Mouse (Mus musculus) intestine, embryonic 14.5 days (tissue): ENCODE results near the gene Kxd1. TPM values are rescaled to one million over a fixed set of nuclear protein-coding genes. Genes with fewer than 3 reads are reported as not detected.
"Not testable (repeated sequence)": the region's sequence is repeated elsewhere in the genome, so short reads cannot be mapped to it uniquely, and the experiment has no call there.

Experiments used
- ATAC-seq: fragments of 200-750 bp; cut with Nextera tagmentation; replicated peaks from 2 replicates; pipeline ENCODE4 v1.8.0; 2017; ENCODE audit warnings: low read depth, moderate number of reproducible peaks, moderate TSS enrichment, moderate library complexity; ENCODE audit not compliant: low FRiP score, low TSS enrichment
- DNase-seq: peaks from one replicate; pipeline ENCODE4 v3.0.0-alpha.2; 2018; ENCODE audit warnings: low spot score
- H3K27ac ChIP-seq: fragments of 300-500 bp; sonication (generic); 2 replicates; pipeline ENCODE4 v1.5.1; 2014; ENCODE audit warnings: low read depth, mild to moderate bottlenecking, control low read depth
- H3K27me3 ChIP-seq: fragments of 300-500 bp; sonication (generic); replicated peaks from 2 replicates; pipeline ENCODE4 v1.6.1; 2014; ENCODE audit warnings: low read length, control low read depth; ENCODE audit not compliant: control insufficient read depth, insufficient read depth
- H3K36me3 ChIP-seq: fragments of 300-500 bp; sonication (generic); 2 replicates; pipeline ENCODE4 v1.6.1; 2014; ENCODE audit warnings: low read length, control low read depth; ENCODE audit not compliant: control insufficient read depth, insufficient read depth
- H3K4me1 ChIP-seq: fragments of 300-500 bp; sonication (generic); replicated peaks from 2 replicates; pipeline ENCODE4 v1.6.1; 2014; ENCODE audit warnings: low read length, control low read depth, mixed read lengths; ENCODE audit not compliant: control insufficient read depth, insufficient read depth
- H3K4me2 ChIP-seq: fragments of 300-500 bp; sonication (generic); 2 replicates; pipeline ENCODE4 v1.6.1; 2014; ENCODE audit warnings: low read length
- H3K4me3 ChIP-seq: fragments of 300-500 bp; sonication (generic); 2 replicates; pipeline ENCODE4 v1.5.1; 2014; ENCODE audit warnings: low read depth, low read length, control low read depth, mixed read lengths
- H3K9ac ChIP-seq: fragments of 300-500 bp; sonication (generic); 2 replicates; pipeline ENCODE4 v1.6.1; 2014; ENCODE audit warnings: mild to moderate bottlenecking, low read length
- H3K9me3 ChIP-seq: fragments of 300-500 bp; sonication (generic); 2 replicates; pipeline ENCODE4 v1.6.1; 2016; ENCODE audit warnings: low read length, control low read depth; ENCODE audit not compliant: control insufficient read depth
- WGBS: fragments of 180-500 bp; shearing (Covaris S2); extraction: QIAGEN DNeasy Blood & Tissue Kit; methylation state at CpG from one replicate; pipeline ENCODE4 v1.1.7; 2014; 5-methylcytosine and 5-hydroxymethylcytosine counted together
- polyA plus RNA-seq: library from polyadenylated mRNA; unstranded; fragments of >200 nt; fragmentation: Nextera tagmentation; extraction: Ambion mirVana; gene quantifications from 2 replicates; pipeline ENCODE4 v1.2.1, GENCODE M21; 2014

The Kxd1 gene
- polyA plus RNA-seq, 1 experiment from 2014 or later, result 77.6 TPM

DNA sequence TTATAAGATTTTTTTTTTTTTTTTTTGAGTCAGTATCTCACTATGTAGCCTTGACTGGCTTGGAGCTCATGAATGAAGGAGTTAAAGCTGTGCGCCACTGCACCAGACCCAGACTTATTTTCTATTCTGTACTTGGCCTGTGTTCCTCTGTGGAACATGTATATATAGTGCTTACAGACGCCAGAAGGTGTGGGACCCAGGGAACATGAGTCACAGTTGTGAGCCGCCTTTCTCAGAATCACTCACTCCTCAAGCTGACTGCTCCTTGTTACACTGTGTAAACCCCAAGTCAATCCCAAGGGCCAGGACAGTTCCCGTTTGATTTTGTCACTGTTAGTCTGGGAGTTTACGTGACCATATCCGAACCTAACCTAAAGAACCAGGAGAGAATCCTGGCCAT, 8.7 kb downstream of the Kxd1 start:
- ATAC-seq, result no peak
- peaks cover 38% of the 10 kb centered on the region for H3K36me3 ChIP-seq
- DNase-seq, result no peak
- no peak overlapping the region for H3K4me3 ChIP-seq
- no peak overlapping the region for H3K27ac ChIP-seq
- peaks cover 5% of the 10 kb centered on the region for H3K4me1 ChIP-seq
- no peak overlapping the region for H3K9ac ChIP-seq
- H3K4me2 ChIP-seq, result no peak overlapping the region
- H3K27me3 ChIP-seq, result no peaks in the 10 kb centered on the region
- H3K9me3 ChIP-seq, result no peaks in the 10 kb centered on the region
- WGBS, result 92% methylated on average over 6 of the region's 6 CpGs

DNA sequence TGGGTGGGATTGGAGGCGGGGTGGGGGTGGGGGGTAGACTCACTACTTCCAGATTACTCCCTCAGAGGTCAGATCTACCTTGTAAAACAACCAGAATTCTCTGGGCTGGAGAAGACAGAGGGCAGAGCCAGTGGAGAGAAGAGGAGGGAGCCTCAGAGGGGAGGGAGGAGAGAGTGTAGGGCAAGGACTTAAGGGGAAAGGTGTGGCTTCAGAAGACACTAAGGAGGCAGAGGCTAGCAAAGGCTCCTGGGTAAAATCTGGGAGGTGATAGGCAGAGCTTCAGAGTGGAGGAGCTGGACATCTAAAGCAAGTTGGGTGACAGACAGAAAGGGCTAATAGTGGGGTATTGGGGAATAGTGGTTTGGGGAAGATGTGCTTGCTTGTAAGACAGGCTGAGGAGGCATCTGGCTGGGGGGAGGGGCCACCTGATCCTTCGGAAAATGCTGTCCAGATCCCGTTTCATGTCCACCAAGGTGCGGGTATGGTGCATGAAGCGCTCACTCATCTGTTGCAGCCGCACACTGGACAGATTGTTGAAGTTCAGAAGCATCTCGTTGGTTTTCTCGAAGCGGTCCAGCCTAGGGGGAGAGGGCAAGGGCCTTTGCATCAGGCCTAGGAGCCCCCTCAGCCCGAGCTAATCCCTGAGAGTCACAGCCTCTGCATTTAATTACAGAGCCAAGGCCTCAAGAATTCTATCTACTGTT, 9.7 kb downstream of the Kxd1 start:
- Histone ChIP-seq H3K4me3 (no peak overlapping the region), H3K9ac (no peak overlapping the region), H3K36me3 (peaks cover 42% of the 10 kb centered on the region), H3K4me1 (peaks cover 5% of the 10 kb centered on the region; the same call in 1 of the 2 replicates), H3K4me2 (no peak overlapping the region), H3K27ac (no peak overlapping the region), H3K9me3 (no peaks in the 10 kb centered on the region), H3K27me3 (no peaks in the 10 kb centered on the region)
- ATAC-seq, result no peak
- DNase-seq, result no peak
- 71% methylated on average over 10 of the region's 10 CpGs for WGBS

DNA sequence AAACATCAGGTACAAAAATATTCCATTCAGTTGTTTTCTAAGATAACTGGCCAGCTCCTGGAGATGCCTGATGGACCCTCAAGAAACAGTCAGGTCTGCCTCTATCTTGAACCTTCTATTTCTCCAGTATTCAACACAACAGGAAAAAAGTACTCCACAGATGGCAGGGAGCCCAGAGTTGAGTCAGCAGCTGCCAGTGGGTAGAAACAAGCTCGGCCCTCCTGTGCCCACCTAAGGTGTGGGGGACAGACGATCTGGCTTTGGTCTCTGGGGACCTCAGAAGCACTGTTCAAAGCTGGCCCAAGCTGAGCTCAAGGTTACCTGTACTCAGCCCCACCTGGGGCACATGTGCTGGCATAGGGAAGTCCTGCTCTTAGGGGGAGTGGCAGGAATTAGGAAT, 14.3 kb downstream of the Kxd1 start:
- Histone ChIP-seq H3K27me3 (no peaks in the 10 kb centered on the region), H3K4me2 (no peak overlapping the region), H3K4me1 (peaks cover 8% of the 10 kb centered on the region), H3K36me3 (peaks cover 39% of the 10 kb centered on the region), H3K4me3 (no peak overlapping the region), H3K9ac (no peak overlapping the region), H3K27ac (no peak overlapping the region), H3K9me3 (no peaks in the 10 kb centered on the region)
- WGBS, result 49% methylated on average over 2 of the region's 2 CpGs
- no peak for ATAC-seq
- no peak for DNase-seq

DNA sequence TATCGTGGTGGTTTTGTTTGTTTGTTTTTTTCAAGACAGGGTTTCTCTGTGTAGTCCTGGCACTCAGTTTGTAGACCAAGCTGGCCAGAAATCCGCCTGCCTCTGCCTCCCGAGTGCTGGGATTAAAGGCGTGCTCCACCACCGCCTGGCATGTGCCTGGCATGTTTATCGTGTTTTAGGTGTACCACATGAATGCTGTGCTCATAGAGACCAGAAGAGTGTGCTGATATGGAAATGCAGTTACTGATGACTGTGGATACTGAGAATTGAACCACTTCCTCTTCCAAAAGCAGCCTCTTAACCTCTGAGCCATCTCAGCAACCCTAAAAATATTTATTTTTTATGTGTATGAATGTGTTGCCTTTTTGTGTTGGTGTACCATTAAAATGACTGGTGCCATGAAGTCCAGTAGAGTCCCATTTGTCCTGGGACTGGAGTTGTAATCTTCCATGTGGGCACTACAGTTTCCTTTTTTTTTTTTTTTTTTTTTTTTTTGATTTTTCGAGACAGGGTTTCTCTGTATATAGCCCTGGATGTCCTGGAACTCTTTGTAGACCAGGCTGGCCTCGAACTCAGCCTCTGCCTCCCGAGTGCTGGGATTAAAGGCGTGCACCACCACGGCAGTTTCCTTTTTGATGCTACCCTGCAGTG, 15.4 kb downstream of the Kxd1 start:
- Histone ChIP-seq H3K4me2 (no peak overlapping the region), H3K27ac (no peak overlapping the region)
- WGBS, result 93% methylated on average over 11 of the region's 11 CpGs

DNA sequence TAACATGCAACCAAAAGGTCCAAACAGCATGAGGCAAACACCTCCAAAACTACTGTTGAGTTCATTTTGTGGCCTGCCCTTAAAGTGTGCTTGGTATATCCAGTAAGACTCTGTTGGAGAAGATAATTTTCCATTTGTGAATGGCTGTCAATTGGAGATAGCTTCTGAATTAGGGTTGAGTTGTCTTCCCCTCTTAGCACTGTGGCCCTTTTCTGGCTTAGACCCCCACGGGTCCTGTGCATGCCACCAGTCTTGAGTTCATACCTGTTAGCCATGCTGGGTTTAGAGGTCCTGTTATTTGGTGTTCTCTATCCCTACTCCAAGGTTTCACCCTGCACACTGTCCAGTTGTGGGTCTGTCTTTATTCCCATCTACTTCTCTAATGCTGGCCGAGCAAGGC, 16.0 kb downstream of the Kxd1 start:
- DNase-seq, result no peak
- no peak for ATAC-seq
- Histone ChIP-seq H3K9me3 (no peaks in the 10 kb centered on the region), H3K4me3 (no peak overlapping the region), H3K27ac (no peak overlapping the region), H3K36me3 (peaks cover 48% of the 10 kb centered on the region), H3K9ac (no peak overlapping the region), H3K27me3 (no peaks in the 10 kb centered on the region), H3K4me2 (no peak overlapping the region), H3K4me1 (peaks cover 8% of the 10 kb centered on the region)
- whole genome bisulfite sequencing, result 97% methylated on average over 2 of the region's 2 CpGs

More for the DNA sequence above, 15.4 kb downstream of the Kxd1 start:
- no peak overlapping the region for H3K9ac ChIP-seq
- no peak overlapping the region for H3K4me3 ChIP-seq
- H3K4me1 ChIP-seq, result peaks cover 8% of the 10 kb centered on the region
- H3K36me3 ChIP-seq, result peaks cover 42% of the 10 kb centered on the region
- ATAC-seq (no peak), DNase-seq (no peak)
- H3K9me3 ChIP-seq, result no peaks in the 10 kb centered on the region
- H3K27me3 ChIP-seq, result no peaks in the 10 kb centered on the region

DNA sequence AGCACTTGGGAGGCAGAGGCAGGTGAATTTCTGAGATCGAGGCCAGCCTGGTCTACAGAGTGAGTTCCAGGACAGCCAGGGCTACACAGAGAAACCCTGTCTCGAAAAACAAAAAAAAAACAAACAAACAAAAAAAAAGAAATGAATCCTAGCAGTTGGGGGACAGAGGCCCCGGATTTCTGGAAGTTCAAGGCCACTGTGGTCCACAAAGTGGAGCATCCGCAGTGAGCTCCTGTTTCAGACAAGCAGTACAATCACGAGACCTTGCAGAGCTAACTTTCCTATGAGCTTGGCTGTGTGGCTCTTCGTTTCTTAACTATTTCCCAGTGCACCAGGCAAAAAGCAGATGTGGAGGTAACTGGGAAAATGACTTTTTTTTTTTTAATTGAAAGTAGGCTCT, 16.6 kb downstream of the Kxd1 start:
- not testable (repeated sequence) for H3K9me3 ChIP-seq, H3K4me1 ChIP-seq, H3K27me3 ChIP-seq, DNase-seq, ATAC-seq
- Histone ChIP-seq H3K36me3 (peaks cover 43% of the 10 kb centered on the region), H3K4me2 (peak overlapping the region; percentile 44), H3K4me3 (peak overlapping the region; percentile 97), H3K27ac (0 out of 2 replicates have a peak overlapping the region, but pooled peaks have one; percentile 98), H3K9ac (peak overlapping the region; percentile 97; the same call in 1 of the 2 replicates)
- 78% methylated on average over 6 of the region's 6 CpGs for WGBS

DNA sequence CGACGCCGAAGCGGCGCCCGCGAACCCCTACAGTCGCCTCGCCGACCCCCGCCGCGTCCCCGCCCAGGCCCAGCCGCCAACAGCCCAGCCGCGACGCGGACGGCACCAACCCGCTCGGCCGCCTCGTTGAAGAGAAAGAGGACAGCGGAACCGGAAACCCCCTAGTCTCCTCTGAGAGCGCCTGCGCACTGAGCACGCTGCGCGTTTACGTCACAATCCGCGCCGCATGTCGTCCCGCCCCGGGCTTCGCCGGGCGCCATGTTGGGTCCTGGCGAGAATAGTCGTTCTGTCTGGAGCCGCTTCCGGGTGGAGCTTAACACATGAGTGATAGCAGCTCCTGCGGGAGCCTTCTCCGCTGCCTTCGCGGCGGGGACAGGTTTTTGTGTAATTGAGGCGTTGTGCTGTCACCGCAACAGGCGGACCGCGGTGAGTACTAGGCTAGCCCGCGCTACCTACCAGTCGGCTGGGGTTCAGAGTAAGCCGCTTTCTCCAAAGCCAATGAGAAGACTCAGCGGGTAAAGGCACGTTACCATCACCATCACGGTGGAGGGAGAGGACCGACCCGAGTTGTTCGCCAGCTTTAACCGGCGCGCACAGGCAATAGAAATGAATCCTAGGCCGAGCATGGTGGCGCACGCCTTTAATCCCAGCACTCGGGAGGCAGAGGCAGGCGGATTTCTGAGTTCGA, 17.4 kb downstream of the Kxd1 start, which contains the start of gene Uba52:
Gene Uba52, minus strand, starts transcription at position 574 of the 688 bp plus-strand sequence.
- Histone ChIP-seq H3K36me3 (peaks cover 35% of the 10 kb centered on the region), H3K9ac (peak within 1 kb of the TSS; percentile 97), H3K4me3 (peak within 1 kb of the TSS; percentile 97), H3K27ac (peak within 1 kb of the TSS; percentile 98), H3K4me1 (peaks cover 15% of the 10 kb centered on the region), H3K4me2 (peak within 1 kb of the TSS; percentile 95), H3K27me3 (no peaks in the 10 kb centered on the region), H3K9me3 (no peaks in the 10 kb centered on the region)
- ATAC-seq, result peak; percentile 75
- DNase-seq, result peak; percentile 97
- under 1% methylated on average over 74 of the region's 74 CpGs for WGBS

DNA sequence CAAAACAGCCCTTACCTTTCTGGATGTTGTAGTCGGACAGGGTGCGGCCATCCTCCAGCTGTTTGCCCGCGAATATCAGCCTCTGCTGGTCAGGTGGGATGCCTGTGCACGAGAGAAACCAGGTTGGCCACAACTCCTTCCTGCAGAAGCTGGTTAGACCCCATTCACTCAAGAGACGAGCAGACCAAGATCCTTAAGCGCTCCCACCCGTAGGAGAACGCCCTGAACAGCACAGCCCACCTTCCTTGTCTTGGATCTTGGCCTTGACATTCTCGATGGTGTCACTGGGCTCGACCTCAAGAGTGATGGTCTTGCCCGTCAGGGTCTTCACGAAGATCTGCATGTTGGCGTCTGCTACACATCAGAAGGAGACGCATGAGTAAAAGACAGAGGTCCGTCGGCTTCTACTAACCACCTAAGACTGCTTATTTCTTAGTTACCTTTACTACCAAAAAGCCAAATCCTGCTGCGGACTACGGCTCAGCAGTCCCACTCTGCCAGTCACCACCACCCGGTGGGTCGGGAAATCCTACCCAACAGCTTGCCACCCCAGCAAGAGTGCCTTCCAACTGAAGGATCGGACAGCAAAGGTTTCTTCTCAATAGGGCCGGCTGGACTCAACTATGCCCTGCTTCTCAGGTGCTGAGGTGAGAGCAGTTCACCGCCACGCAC, 18.3 kb downstream of the Kxd1 start:
- Histone ChIP-seq H3K27ac (peak overlapping the region; percentile 98), H3K36me3 (peaks cover 30% of the 10 kb centered on the region), H3K4me2 (peak overlapping the region; percentile 95), H3K4me1 (peaks cover 19% of the 10 kb centered on the region), H3K4me3 (peak overlapping the region; percentile 97), H3K27me3 (no peaks in the 10 kb centered on the region), H3K9me3 (no peaks in the 10 kb centered on the region), H3K9ac (peak overlapping the region; percentile 97)
- DNase-seq (no peak), ATAC-seq (no peak)
- WGBS, result 10% methylated on average over 25 of the region's 25 CpGs
